Mouse (Mus musculus): ENCODE data around the gene Gm3435. TPM values are rescaled to one million over a fixed set of nuclear protein-coding genes. Genes with fewer than 3 reads are reported as not detected.

Gene Gm3435
- polyA plus RNA-seq (2012): 0.39 and 0.62 TPM in 2 replicates

DNA sequence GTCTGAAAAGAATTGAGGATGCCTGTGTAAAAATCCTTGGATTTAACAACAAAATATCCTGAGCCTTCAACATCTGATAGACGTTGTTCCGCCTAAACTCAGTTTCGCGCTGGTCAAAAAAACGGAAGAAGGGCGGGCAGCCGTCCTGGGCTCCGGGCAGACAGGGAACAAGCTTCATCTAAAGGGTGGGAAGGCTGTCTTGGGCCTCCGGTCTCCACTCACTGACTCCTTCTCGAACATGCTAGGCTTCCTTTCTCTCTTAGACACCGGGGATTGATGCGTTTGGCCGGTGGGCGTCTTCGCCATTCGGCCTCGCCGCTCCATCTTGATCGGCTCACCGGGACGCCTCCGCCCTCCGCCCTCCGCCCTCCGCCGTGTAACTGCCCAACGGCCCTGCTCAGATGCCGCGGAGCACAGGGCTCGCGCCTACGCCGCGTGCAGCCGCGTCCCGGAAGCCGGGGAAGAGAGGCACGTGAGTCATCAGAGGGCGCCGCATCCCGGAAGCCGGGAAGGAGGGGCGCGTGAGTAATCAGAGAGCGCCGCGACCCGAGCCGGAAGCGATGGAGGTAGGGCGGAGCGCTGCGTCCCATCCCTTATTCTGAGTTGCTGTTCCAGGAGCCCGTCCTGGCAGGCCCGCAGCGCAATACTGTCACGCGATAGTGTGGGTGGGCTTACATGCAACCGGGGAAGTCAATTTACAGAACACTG lies at the start of gene Gm3435:
Gene Gm3435 (plus strand): TSS at position 471 of the 708 bp plus-strand sequence.

DNA sequence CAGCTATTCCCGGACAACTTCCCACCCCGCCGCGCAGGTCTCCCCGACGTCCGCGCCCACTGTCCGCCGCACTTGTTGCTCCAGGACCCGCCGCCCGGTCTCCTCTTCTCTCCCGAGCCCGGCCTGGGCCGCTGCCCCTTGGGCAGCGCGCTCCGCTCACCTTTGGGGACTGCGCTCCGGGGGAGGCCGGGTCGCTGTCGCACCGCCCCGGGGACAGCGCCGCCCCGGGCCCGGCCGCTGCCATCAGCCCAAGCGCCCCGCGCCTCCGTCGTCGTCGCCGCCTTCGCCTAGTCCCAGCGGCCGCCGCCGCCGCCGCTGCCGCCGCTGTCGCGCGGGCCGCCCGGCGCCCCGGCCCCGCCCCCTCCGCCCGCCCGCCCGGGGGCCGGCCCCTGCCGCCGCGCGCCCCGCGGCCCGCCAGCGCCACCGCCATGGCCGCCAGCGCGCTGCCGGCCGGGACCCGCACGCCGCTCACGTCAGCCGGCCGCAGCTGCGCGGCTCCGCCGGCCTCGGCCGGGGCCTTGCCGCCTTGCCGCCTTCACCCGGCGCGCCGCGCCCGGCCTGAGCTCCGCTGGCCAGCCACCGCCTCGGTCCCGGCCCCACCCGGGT lies 48.9 kb upstream of the Gm3435 start, which contains the start of gene Phf10:
Gene Phf10 (minus strand): TSS at position 323 of the 606 bp plus-strand sequence.

DNA sequence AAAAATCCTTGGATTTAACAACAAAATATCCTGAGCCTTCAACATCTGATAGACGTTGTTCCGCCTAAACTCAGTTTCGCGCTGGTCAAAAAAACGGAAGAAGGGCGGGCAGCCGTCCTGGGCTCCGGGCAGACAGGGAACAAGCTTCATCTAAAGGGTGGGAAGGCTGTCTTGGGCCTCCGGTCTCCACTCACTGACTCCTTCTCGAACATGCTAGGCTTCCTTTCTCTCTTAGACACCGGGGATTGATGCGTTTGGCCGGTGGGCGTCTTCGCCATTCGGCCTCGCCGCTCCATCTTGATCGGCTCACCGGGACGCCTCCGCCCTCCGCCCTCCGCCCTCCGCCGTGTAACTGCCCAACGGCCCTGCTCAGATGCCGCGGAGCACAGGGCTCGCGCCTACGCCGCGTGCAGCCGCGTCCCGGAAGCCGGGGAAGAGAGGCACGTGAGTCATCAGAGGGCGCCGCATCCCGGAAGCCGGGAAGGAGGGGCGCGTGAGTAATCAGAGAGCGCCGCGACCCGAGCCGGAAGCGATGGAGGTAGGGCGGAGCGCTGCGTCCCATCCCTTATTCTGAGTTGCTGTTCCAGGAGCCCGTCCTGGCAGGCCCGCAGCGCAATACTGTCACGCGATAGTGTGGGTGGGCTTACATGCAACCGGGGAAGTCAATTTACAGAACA lies 31.5 kb upstream of the Gm3435 start, which contains the start of the genes 9030025P20Rik and Gm3417:
Gene 9030025P20Rik (plus strand): TSS at position 107 of the 677 bp plus-strand sequence.
Gene Gm3417 (minus strand): TSS at position 429 of the 677 bp plus-strand sequence.

DNA sequence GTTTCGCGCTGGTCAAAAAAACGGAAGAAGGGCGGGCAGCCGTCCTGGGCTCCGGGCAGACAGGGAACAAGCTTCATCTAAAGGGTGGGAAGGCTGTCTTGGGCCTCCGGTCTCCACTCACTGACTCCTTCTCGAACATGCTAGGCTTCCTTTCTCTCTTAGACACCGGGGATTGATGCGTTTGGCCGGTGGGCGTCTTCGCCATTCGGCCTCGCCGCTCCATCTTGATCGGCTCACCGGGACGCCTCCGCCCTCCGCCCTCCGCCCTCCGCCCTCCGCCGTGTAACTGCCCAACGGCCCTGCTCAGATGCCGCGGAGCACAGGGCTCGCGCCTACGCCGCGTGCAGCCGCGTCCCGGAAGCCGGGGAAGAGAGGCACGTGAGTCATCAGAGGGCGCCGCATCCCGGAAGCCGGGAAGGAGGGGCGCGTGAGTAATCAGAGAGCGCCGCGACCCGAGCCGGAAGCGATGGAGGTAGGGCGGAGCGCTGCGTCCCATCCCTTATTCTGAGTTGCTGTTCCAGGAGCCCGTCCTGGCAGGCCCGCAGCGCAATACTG lies 31.3 kb downstream of the Gm3435 start, which contains the start of the genes Ermard, Tcte3 and Gm3448:
Gene Ermard (plus strand): TSS at position 34 of the 555 bp plus-strand sequence.
Gene Tcte3 (minus strand): TSS at position 314 of the 555 bp plus-strand sequence.
Gene Gm3448 (minus strand): TSS at position 363 of the 555 bp plus-strand sequence.

Other genes starting within 250 kb of the Gm3435 start
- gene Wdr27, start 67.0 kb upstream of the Gm3435 start, polyA plus RNA-seq (2012): 2.7 and 3.1 TPM in 2 replicates
- 1.2 and 2.2 TPM in 2 replicates for gene 1600012H06Rik, start 67.0 kb upstream of the Gm3435 start, polyA plus RNA-seq (2012)
- 57.5 and 79.0 TPM in 2 replicates for gene Phf10, start 48.9 kb upstream of the Gm3435 start, polyA plus RNA-seq (2012)
- 3.9 and 4.9 TPM in 2 replicates for gene 9030025P20Rik, start 31.7 kb upstream of the Gm3435 start, polyA plus RNA-seq (2012)
- gene Gm3417, start 31.4 kb upstream of the Gm3435 start, polyA plus RNA-seq (2012): 0.40 and 1.4 TPM in 2 replicates
- 0.35 and 1.2 TPM in 2 replicates for gene Ermard, start 31.0 kb downstream of the Gm3435 start, polyA plus RNA-seq (2012)
- 2.0 TPM in 2 replicates for gene Tcte3, start 31.3 kb downstream of the Gm3435 start, polyA plus RNA-seq (2012)
- gene Gm3448, start 31.4 kb downstream of the Gm3435 start, polyA plus RNA-seq (2012): 1.2 and 2.0 TPM in 2 replicates

All from megakaryocyte-erythroid progenitor cell, adult 5 weeks (primary cell).